Mouse (Mus musculus): ENCODE results near the gene Aprt. TPM values are rescaled to one million over a fixed set of nuclear protein-coding genes. Genes with fewer than 3 reads are reported as not detected.

The Aprt gene
- total RNA-seq, 2 experiments from 2014 or later = 54.5 to 62.3 TPM

GRCm38 (mm10) chr8:122546811-122547453 is 29.8 kb downstream of the Aprt start:
- intact Hi-C loops (cut with DNase I) = no loop called here

GRCm38 (mm10) chr8:122546066-122546755 is 30.5 kb downstream of the Aprt start:
- DNase-seq (ENCODE audit: low spot score in 2 of 2) = no peak
- intact Hi-C loops (cut with DNase I) = no loop called here

More at GRCm38 (mm10) chr8:122546811-122547453, 29.8 kb downstream of the Aprt start:
- no peak for DNase-seq (ENCODE audit: low spot score in 2 of 2)

DNA sequence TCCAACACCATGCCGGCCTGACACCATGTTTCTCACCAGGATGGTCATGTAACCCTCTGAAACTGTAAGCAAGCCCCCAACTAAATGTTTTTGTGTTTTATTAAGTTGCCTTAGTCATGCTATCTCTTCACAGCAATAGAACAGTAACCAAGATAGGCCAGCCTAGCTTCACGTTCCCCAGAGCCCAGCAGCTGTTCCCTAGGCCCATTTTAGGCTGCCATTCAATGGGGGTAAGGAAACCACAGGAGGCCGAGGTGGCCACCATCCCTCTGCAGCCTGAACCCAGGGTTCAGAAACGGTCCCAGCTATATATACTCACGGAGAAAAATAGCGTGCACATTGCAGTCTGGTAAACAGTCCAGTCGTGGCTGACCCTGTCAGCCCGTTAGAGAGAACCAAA is 32.6 kb downstream of the Aprt start:
- no peak for DNase-seq (ENCODE audit: low spot score in 2 of 2)
- intact Hi-C loops (cut with DNase I) = no loop called here

DNA sequence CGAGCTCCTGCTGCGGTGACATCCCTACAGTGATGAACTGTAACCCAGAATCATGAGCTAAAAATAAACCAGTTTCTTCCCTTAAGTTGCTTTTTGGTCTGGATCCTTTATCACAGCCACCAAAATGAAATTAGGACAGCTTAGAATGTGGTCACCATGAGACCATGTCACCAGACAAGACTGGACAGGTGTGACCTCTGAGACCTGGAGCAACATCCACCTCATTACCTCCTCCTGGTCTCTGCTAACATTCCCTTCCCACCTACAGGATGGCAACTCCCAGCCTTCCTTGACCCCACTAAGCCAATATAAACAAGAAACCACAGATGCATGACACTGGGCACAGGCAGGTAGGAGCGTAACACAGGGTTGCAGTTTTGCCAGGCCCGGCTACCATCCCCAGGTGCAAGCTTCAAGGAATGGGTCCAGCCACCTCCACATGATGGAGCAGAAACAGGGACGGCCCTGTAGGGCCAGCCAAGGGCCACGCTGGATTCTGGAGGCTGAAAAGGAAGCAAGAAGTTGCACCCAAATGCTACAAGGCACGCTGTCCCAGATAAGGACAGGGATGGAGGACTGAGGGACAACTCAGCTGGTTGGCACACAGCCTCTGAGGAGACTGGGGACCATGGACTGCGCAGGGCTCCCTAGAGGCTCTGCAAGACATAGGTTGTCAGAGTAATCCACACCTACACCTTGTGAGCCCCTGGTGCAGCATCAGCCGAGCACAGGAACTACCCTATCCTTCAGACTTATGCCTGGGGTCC is 38.2 kb downstream of the Aprt start:
- DNase-seq (ENCODE audit: low spot score in 2 of 2) = no peak
- intact Hi-C loops (cut with DNase I) = no loop called here

- DNase-seq (ENCODE audit: low spot score in 2 of 2) = no peak
- intact Hi-C loops (cut with DNase I) = no loop called here
Observed at GRCm38 (mm10) chr8:122537812-122538211, 38.9 kb downstream of the Aprt start.

- no peak for DNase-seq (ENCODE audit: low spot score in 2 of 2)
Observed at GRCm38 (mm10) chr8:122537033-122537432, 39.7 kb downstream of the Aprt start.

GRCm38 (mm10) chr8:122531312-122531711 is 45.4 kb downstream of the Aprt start:
- DNase-seq (ENCODE audit: low spot score in 2 of 2) = no peak
- intact Hi-C loops (cut with DNase I) = no loop called here

More at GRCm38 (mm10) chr8:122537033-122537432, 39.7 kb downstream of the Aprt start:
- intact Hi-C loops (cut with DNase I) = no loop called here

- intact Hi-C loops (cut with DNase I) = no loop called here
- DNase-seq (ENCODE audit: low spot score in 2 of 2) = no peak
Observed at GRCm38 (mm10) chr8:122529159-122529558, 47.5 kb downstream of the Aprt start.

- intact Hi-C loops (cut with DNase I) = no loop called here
- no peak for DNase-seq (ENCODE audit: low spot score in 2 of 2)
Observed at GRCm38 (mm10) chr8:122527937-122528336, 48.8 kb downstream of the Aprt start.

DNA sequence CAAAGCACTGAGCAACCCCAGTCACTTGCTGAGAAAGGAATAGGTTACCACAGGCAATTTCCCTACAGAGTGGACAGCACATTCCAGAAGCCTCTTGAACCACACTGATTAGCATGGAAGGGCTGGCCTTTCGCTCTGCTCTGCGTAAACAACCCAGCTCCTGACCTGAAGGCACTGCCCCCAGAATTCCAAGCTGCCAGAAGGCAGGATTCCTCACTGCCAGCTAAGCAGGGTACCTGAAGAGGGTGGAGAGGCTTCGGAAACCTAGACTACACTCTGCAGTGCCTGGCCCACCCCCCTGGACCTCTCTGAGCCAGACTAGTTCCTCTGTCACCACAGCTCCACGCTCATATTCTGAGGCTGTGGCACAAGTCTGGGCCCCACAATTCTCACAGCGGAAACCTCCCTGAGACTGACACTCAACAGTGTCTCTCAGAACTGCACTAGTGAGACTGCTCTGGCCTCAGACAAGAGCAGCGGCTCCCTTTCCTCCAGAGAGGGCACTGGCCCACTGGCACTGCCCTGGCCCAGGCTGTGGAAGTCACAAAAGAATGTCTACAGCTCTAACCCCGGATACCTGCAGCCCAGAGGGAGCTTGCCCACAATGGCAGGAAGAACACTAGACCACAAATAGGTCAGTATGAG is 50.1 kb downstream of the Aprt start:
- no peak for DNase-seq (ENCODE audit: low spot score in 2 of 2)
- intact Hi-C loops (cut with DNase I) = no loop called here

DNA sequence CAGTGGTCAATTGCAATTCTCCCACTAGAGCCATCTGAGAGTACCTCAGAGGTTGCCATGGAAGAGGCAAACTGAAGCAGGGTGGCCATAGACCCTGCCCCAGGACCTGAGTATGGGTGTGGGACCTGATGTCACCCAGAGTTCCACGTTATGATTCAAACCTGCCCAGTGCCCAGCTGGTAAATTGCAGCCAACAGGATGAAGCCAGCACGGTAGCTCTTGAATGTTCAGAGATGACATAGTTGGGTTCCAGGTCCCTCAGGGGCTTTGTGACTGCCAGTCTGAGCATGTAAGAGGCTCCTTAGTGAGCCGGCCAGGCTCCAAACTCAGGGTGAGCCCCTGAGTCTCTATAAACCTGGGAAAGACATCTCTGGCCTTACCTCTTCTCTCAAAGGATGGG is 50.6 kb downstream of the Aprt start:
- intact Hi-C loops (cut with DNase I) = no loop called here
- DNase-seq (ENCODE audit: low spot score in 2 of 2) = no peak

GRCm38 (mm10) chr8:122525004-122525403 is 51.7 kb downstream of the Aprt start:
- DNase-seq (ENCODE audit: low spot score in 2 of 2) = no peak
- intact Hi-C loops (cut with DNase I) = no loop called here

Small RNA genes lying within 50 kb of the gene (microRNA-seq; reads per million reads assigned to microRNA genes)
- gene Mir6396 = not detected

Other genes with a start within 250 kb of the Aprt start
- 1 to 10 TPM; 8.0 to 9.2 TPM for gene Trhr2, start 216.2 kb downstream of the Aprt start, total RNA-seq (2021)
- gene Zc3h18, start 200.3 kb downstream of the Aprt start, total RNA-seq (2021) = 10 to 100 TPM; 38.8 to 49.9 TPM
- gene Il17c, start 154.9 kb downstream of the Aprt start, total RNA-seq (2021) = not detected
- 1 to 10 TPM; 7.9 TPM for gene Cyba, start 144.0 kb downstream of the Aprt start, total RNA-seq (2021)
- 10 to 100 TPM; 20.5 to 30.8 TPM for gene Mvd, start 133.5 kb downstream of the Aprt start, total RNA-seq (2021)
- gene Snai3, start 116.2 kb downstream of the Aprt start, total RNA-seq (2021) = under 1 TPM; 0.57 to 0.84 TPM
- 10 to 100 TPM; 32.2 to 38.9 TPM for gene Rnf166, start 100.8 kb downstream of the Aprt start, total RNA-seq (2021)
- gene Ctu2, start 100.8 kb downstream of the Aprt start, total RNA-seq (2021) = 10 to 100 TPM; 19.7 to 29.1 TPM
- 1 to 10 TPM; 6.5 to 7.6 TPM for gene Piezo1, start 25.6 kb downstream of the Aprt start, total RNA-seq (2021)
- gene Cdt1, start 8.9 kb downstream of the Aprt start, total RNA-seq (2021) = 1 to 10 TPM; 1.8 to 3.5 TPM
- gene Galns, start 34.6 kb upstream of the Aprt start, total RNA-seq (2021) = 1 to 10 TPM; 8.8 to 9.2 TPM
- 10 to 100 TPM; 78.7 to 84.5 TPM for gene Trappc2l, start 34.7 kb upstream of the Aprt start, total RNA-seq (2021)
- not detected for gene Pabpn1l, start 45.8 kb upstream of the Aprt start, total RNA-seq (2021)
- gene Cbfa2t3, start 122.2 kb upstream of the Aprt start, total RNA-seq (2021) = 10 to 100 TPM; 26.2 to 37.5 TPM
- 10 to 100 TPM; 20.5 to 23.9 TPM for gene Acsf3, start 198.6 kb upstream of the Aprt start, total RNA-seq (2021)

Measured in left cerebral cortex, postnatal 36 days (tissue).